8 mouse cellular contexts compared by ENCODE assay signal in genomic region chr5:111506821-111507220, GRCm38 (mm10).
DNase-seq lines count a peak whose midpoint lies in the region; ATAC-seq lines count a peak whose summit lies in the region.

No protein-coding gene starts in this region.

- H3K27me3 ChIP-seq in forebrain, embryonic 14.5 days (replicated peaks; ENCODE audit: control insufficient read depth, insufficient read depth, low read length), result no peaks in the 10 kb centered on the region
- H3K27me3 ChIP-seq in forebrain, embryonic 13.5 days, result no peaks in the 10 kb centered on the region
- H3K27me3 ChIP-seq in liver, embryonic 13.5 days, result peaks cover 10% of the 10 kb centered on the region

- peak; percentile 50 for DNase-seq in forebrain, embryonic 14.5 days (ENCODE audit: low spot score)
- DNase-seq in c-Kit-positive CD71-positive TER-119-positive erythroid progenitor cells, embryonic 14.5 days (ENCODE audit: low spot score), result peak; percentile 45
- DNase-seq in heart, postnatal 14 days, result peak; percentile 59 to 74
- peak; percentile 27 for DNase-seq in liver, embryonic 13.5 days
- DNase-seq in right cerebral cortex, postnatal 25 days, result no peak
- no peak for DNase-seq in urinary bladder, adult 2 months (ENCODE audit: low spot score)

- no peaks in the 10 kb centered on the region for H3K36me3 ChIP-seq in forebrain, embryonic 14.5 days (ENCODE audit: control insufficient read depth, insufficient read depth, low read length)
- H3K36me3 ChIP-seq in forebrain, embryonic 13.5 days (ENCODE audit: poor library complexity, severe bottlenecking), result no peaks in the 10 kb centered on the region
- no peaks in the 10 kb centered on the region for H3K36me3 ChIP-seq in liver, embryonic 13.5 days

- H3K9me3 ChIP-seq in forebrain, embryonic 14.5 days (replicated peaks; ENCODE audit: control insufficient read depth, low read length), result no peaks in the 10 kb centered on the region
- H3K9me3 ChIP-seq in forebrain, embryonic 13.5 days (replicated peaks), result no peaks in the 10 kb centered on the region
- no peaks in the 10 kb centered on the region for H3K9me3 ChIP-seq in liver, embryonic 13.5 days (replicated peaks)

- no peak for ATAC-seq in forebrain, embryonic 14.5 days
- ATAC-seq in forebrain, embryonic 13.5 days, result no peak
- ATAC-seq in liver, embryonic 13.5 days (ENCODE audit: low read depth), result peak; percentile 79
- no peak for ATAC-seq in monocyte, adult 5-6 weeks (replicated peaks; ENCODE audit: insufficient number of reproducible peaks, low FRiP score, low TSS enrichment, poor library complexity, severe bottlenecking)

- WGBS in forebrain, embryonic 14.5 days, result 55% methylated on average over 6 of the region's 6 CpGs
- WGBS in forebrain, embryonic 13.5 days, result 61% methylated on average over 6 of the region's 6 CpGs
- 23% methylated on average over 6 of the region's 6 CpGs for WGBS in liver, embryonic 13.5 days (ENCODE audit: insufficient replicate concordance)

- intact Hi-C loops in heart, postnatal 14 days (cut with DNase I), result no loop called here

- H3K4me3 ChIP-seq in forebrain, embryonic 14.5 days (ENCODE audit: low read depth, low read length), result no peak overlapping the region
- no peak overlapping the region for H3K4me3 ChIP-seq in forebrain, embryonic 13.5 days
- H3K4me3 ChIP-seq in liver, embryonic 13.5 days (replicated peaks), result no peak overlapping the region

- no peak overlapping the region for H3K4me2 ChIP-seq in forebrain, embryonic 14.5 days (ENCODE audit: low read length)
- no peak overlapping the region for H3K4me2 ChIP-seq in forebrain, embryonic 13.5 days
- peak overlapping the region; percentile 10 for H3K4me2 ChIP-seq in liver, embryonic 13.5 days

- H3K27ac ChIP-seq in forebrain, embryonic 14.5 days (ENCODE audit: low read depth, low read length), result no peak overlapping the region
- no peak overlapping the region for H3K27ac ChIP-seq in forebrain, embryonic 13.5 days
- H3K27ac ChIP-seq in liver, embryonic 13.5 days, result peak overlapping the region; percentile 45; the same call in 1 of the 2 replicates

- peaks cover 25% of the 10 kb centered on the region for H3K4me1 ChIP-seq in forebrain, embryonic 14.5 days (ENCODE audit: control insufficient read depth, insufficient read depth, low read length)
- H3K4me1 ChIP-seq in forebrain, embryonic 13.5 days, result peaks cover 55% of the 10 kb centered on the region
- H3K4me1 ChIP-seq in liver, embryonic 13.5 days (replicated peaks), result peaks cover 60% of the 10 kb centered on the region

- H3K9ac ChIP-seq in forebrain, embryonic 14.5 days (ENCODE audit: low read length), result no peak overlapping the region
- H3K9ac ChIP-seq in forebrain, embryonic 13.5 days, result no peak overlapping the region
- no peak overlapping the region for H3K9ac ChIP-seq in liver, embryonic 13.5 days

Comparison
In these comparisons a context has a peak if more than half of its experiments do, and no peak if none do; other contexts are left out.
1. DNase-seq: peak in forebrain, embryonic 14.5 days (single experiment), c-Kit-positive CD71-positive TER-119-positive erythroid progenitor cells, embryonic 14.5 days (single experiment), heart, postnatal 14 days (2 of 2) and liver, embryonic 13.5 days (single experiment); none in right cerebral cortex, postnatal 25 days (single experiment) and urinary bladder, adult 2 months (single experiment).